Mouse (Mus musculus) left cerebral cortex, postnatal 36 days (tissue): ENCODE results near the gene Carhsp1. TPM values are rescaled to one million over a fixed set of nuclear protein-coding genes. Genes with fewer than 3 reads are reported as not detected.

Experiments used
- DNase-seq, 2 experiments: peaks; one replicate each; pipeline ENCODE4 v3.0.0; 2021 to 2022; ENCODE audit warnings: low spot score in 2 of 2, mixed read lengths in 1 of 2
- intact Hi-C: fragments of 180-260 bp; cut with DNase I; formaldehyde crosslinking; loops from one replicate; pipeline ENCODE4 v1.15.1; 2025
- total RNA-seq, 2 experiments: library from RNA; stranded (reverse); gene quantifications; 2 replicates each; pipeline ENCODE4 v1.2.3; 2021

Gene Carhsp1
- total RNA-seq, 2 experiments from 2014 or later: 15.6 to 20.2 TPM

- DNase-seq: no peak
Measured at GRCm38 (mm10) chr16:8676800-8677199, 4.8 kb upstream of the Carhsp1 start.

GRCm38 (mm10) chr16:8676228-8676627 is 4.3 kb upstream of the Carhsp1 start:
- intact Hi-C loops: loop anchor here (2.0 kb wide), 1 partner anchor 269 kb away; no protein-coding TSS in a partner anchor

More at GRCm38 (mm10) chr16:8676800-8677199, 4.8 kb upstream of the Carhsp1 start:
- intact Hi-C loops: loop anchor here (2.0 kb wide), 1 partner anchor 270 kb away; no protein-coding TSS in a partner anchor

DNA sequence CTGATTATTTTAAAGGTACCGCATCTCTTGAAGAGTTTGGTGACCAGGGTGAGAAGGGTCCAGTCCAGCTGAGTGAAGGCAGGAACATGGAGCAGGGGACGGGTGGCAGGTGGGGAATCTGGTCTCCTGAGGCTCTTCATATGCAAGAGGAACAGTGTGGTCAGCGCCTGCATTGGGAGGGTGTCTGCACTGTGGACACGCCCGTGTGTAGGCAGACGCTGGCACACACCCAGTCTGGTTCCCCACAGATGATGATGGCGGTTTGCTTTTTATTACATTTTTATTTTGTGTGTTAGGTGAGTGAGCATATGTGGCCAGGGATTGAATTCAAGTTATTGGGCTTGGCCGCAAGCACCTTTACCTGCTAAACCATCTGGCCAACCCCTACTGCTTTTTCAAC is 3.6 kb upstream of the Carhsp1 start:
- intact Hi-C loops: loop anchor here (2.0 kb wide), 1 partner anchor 181 kb away; no protein-coding TSS in a partner anchor
- DNase-seq: no peak

More at GRCm38 (mm10) chr16:8676228-8676627, 4.3 kb upstream of the Carhsp1 start:
- no peak for DNase-seq

GRCm38 (mm10) chr16:8674165-8674564 is 2.2 kb upstream of the Carhsp1 start:
- intact Hi-C loops: loop anchor here (2.0 to 5.0 kb wide), 2 partner anchors 37 to 179 kb away; partner anchors contain the start of genes Pmm2 and Tmem186
- DNase-seq: no peak

- no peak for DNase-seq
- intact Hi-C loops: loop anchor here (5.0 kb wide), 1 partner anchor 36 kb away; the partner anchor contains the start of genes Pmm2 and Tmem186
Measured at GRCm38 (mm10) chr16:8673343-8673742, 1.4 kb upstream of the Carhsp1 start.

DNA sequence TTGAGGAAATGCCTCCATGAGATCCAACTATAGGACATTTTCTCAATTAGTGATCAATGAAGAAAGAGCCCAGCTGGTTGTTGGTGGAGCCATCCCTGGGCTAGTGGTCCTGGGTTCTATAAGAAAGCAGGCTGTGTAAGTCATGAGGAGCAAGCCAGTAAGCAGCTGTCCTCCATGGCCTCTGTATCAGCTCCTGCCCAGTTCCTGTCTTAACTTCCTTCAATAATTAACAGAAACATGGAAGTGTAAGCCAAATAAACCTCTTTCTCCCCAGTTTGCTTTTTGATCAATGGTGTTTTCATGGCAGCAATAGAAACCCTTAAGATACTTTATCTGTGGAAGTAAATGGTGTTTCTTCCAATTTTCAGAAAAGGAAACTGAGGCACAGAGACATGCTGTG is 856 bp upstream of the Carhsp1 start:
- DNase-seq: no peak
- intact Hi-C loops: loop anchor here (5.0 kb wide), 1 partner anchor 36 kb away; the partner anchor contains the start of genes Pmm2 and Tmem186

- DNase-seq: no peak
- intact Hi-C loops: loop anchor here (5.0 kb wide), 1 partner anchor 35 kb away; the partner anchor contains the start of genes Pmm2 and Tmem186
Measured at GRCm38 (mm10) chr16:8672350-8672687, 364 bp upstream of the Carhsp1 start.

DNA sequence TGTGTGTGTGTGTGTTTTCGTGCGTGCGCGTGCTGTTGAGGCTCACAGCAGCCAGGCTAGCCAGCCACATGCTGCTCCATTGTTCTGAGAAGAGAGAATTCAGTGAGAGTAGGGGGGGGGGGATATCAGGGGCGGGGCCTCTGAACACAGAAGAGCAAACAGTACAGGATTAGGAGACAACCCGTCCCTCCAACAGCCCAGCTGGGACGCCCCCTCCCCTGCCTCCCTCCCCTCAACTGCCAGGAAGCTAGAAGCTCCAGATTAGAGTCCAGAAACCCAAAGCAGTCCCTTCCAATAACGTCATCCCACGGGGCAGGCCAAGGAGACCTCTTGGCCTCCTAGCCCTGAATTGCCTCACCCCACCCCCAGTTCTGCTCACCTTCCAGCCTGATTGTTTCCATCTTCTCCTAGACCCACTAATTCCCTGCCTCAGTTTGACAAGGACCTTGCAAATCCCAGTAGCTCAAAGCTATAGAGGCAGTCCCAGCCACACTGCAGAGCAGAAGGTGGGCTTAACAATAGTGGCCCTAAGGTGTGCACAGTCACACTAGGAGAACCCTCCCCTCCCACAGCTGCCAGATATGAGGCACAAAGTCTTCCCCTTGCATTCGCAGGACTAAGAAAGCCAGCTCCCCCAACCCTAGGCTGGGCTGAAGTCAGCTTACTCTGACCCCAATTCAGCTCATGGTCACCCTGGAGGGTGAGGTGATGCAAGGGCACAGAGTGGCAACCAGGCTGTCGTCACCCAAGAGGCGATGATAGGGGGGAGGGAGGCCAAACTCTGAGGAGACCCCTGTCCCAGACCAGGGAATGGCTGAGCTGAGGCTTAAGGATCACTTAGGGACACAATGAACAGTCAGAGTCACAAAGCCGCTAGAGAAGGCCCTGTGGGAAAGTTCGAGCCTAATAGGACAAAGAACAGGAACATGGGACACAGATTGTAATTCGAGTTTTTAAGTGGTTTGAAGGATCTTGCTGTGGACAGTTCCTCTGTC is 1.6 kb downstream of the Carhsp1 start:
- no peak for DNase-seq
- intact Hi-C loops: loop anchor here (5.0 kb wide), 1 partner anchor 33 kb away; the partner anchor contains the start of genes Pmm2 and Tmem186

- DNase-seq: no peak
- intact Hi-C loops: no loop called here
Measured at GRCm38 (mm10) chr16:8669432-8669831, 2.5 kb downstream of the Carhsp1 start.

- no peak for DNase-seq
- intact Hi-C loops: no loop called here
Measured at GRCm38 (mm10) chr16:8668386-8668785, 3.6 kb downstream of the Carhsp1 start.

- intact Hi-C loops: no loop called here
- DNase-seq: no peak
Measured at GRCm38 (mm10) chr16:8667814-8668213, 4.1 kb downstream of the Carhsp1 start.

- intact Hi-C loops: no loop called here
Measured at GRCm38 (mm10) chr16:8667261-8667660, 4.7 kb downstream of the Carhsp1 start.

GRCm38 (mm10) chr16:8666452-8666851 is 5.5 kb downstream of the Carhsp1 start:
- DNase-seq: no peak
- intact Hi-C loops: no loop called here

More at GRCm38 (mm10) chr16:8667261-8667660, 4.7 kb downstream of the Carhsp1 start:
- DNase-seq: no peak

- DNase-seq: no peak
- intact Hi-C loops: no loop called here
Measured at GRCm38 (mm10) chr16:8665367-8665766, 6.6 kb downstream of the Carhsp1 start.

- intact Hi-C loops: no loop called here
- no peak for DNase-seq
Measured at GRCm38 (mm10) chr16:8663606-8664539, 8.1 kb downstream of the Carhsp1 start.

DNA sequence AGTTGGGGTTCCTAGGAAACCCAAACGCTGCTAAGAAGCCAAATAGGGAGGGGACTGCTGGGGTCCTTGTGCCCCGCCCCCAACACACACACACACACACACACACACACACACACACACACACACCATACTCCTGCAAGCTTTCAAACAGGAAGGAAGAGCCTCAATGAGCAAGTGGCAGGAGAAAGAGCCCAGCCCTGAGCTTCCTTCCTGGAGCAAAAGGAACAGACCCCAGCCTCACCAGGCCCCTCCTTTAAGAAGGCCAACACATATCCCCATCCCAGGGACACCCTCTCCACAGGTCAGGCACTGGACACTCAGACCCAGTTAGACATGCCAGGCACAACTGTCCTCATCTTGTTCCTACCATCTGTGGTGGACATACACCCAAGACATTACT is 8.9 kb downstream of the Carhsp1 start:
- no peak for DNase-seq
- intact Hi-C loops: no loop called here

GRCm38 (mm10) chr16:8658764-8659163 is 13.2 kb downstream of the Carhsp1 start:
- no peak for DNase-seq
- intact Hi-C loops: no loop called here

GRCm38 (mm10) chr16:8658349-8658748 is 13.6 kb downstream of the Carhsp1 start:
- no peak for DNase-seq
- intact Hi-C loops: no loop called here

DNA sequence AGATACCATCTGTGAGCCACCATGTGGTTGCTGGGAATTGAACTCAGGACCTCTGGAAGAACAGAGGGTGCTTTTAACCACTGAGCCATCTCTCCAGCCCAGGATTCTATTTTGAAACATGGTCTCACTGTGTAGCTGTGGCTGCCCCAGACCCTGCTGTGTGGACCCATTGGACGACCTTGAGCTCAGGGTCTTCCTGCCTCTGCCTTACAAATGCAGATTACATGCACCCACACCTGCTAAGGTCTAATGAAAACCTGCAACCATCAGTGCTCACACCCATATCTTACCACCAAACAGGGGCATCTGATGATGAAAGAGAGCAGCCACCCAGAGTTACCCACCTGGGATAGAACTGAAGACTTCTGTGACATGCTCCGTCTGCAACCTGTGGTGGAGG is 15.7 kb downstream of the Carhsp1 start:
- DNase-seq: no peak
- intact Hi-C loops: no loop called here
